Mouse (Mus musculus) midbrain, embryonic 14.5 days (tissue): ENCODE results near the gene Scn3b. TPM values are rescaled to one million over a fixed set of nuclear protein-coding genes. Genes with fewer than 3 reads are reported as not detected.

Experiments
- ATAC-seq: fragments of 200-750 bp; cut with Nextera tagmentation; 2 replicates; pipeline ENCODE4 v1.8.0; 2017; ENCODE audit warnings: moderate number of reproducible peaks, moderate library complexity; ENCODE audit not compliant: low FRiP score, low TSS enrichment
- DNase-seq: peaks from one replicate; pipeline ENCODE4 v3.0.0-alpha.2; 2015
- H3K27ac ChIP-seq: fragments of 300-500 bp; sonication (generic); replicated peaks from 2 replicates; pipeline ENCODE4 v1.5.1; 2014; ENCODE audit warnings: mild to moderate bottlenecking, low read depth, low read length, moderate library complexity
- H3K27me3 ChIP-seq: fragments of 300-500 bp; sonication (generic); 2 replicates; pipeline ENCODE4 v1.6.1; 2014; ENCODE audit warnings: low read length, control low read depth, mixed read lengths; ENCODE audit not compliant: control insufficient read depth, insufficient read depth
- H3K36me3 ChIP-seq: fragments of 300-500 bp; sonication (generic); 2 replicates; pipeline ENCODE4 v1.6.1; 2014; ENCODE audit warnings: low read length, control low read depth; ENCODE audit not compliant: control insufficient read depth, insufficient read depth
- H3K4me1 ChIP-seq: fragments of 300-500 bp; sonication (generic); 2 replicates; pipeline ENCODE4 v1.6.1; 2014; ENCODE audit warnings: mild to moderate bottlenecking, antibody characterized with exemption, low read length, control low read depth; ENCODE audit not compliant: control insufficient read depth, insufficient read depth
- H3K4me2 ChIP-seq: fragments of 300-500 bp; sonication (generic); 2 replicates; pipeline ENCODE4 v1.6.1; 2014; ENCODE audit warnings: mild to moderate bottlenecking, low read length, moderate library complexity
- H3K4me3 ChIP-seq: fragments of 300-500 bp; sonication (generic); replicated peaks from 2 replicates; pipeline ENCODE4 v1.5.1; 2014; ENCODE audit warnings: low read depth, low read length
- H3K9ac ChIP-seq: fragments of 300-500 bp; sonication (generic); replicated peaks from 2 replicates; pipeline ENCODE4 v1.6.1; 2014; ENCODE audit warnings: mild to moderate bottlenecking, low read length, moderate library complexity
- H3K9me3 ChIP-seq: fragments of 300-500 bp; sonication (generic); 2 replicates; pipeline ENCODE4 v1.6.1; 2016; ENCODE audit warnings: low read length, control low read depth, mixed read lengths; ENCODE audit not compliant: control insufficient read depth
- WGBS: fragments of 180-500 bp; shearing (Covaris S2); extraction: QIAGEN DNeasy Blood & Tissue Kit; methylation state at CpG from one replicate; pipeline ENCODE4 v1.1.7; 2014; 5-methylcytosine and 5-hydroxymethylcytosine counted together
- polyA plus RNA-seq: library from polyadenylated mRNA; unstranded; fragments of >200 nt; fragmentation: Nextera tagmentation; extraction: Ambion mirVana; gene quantifications from 2 replicates; pipeline ENCODE4 v1.2.1, GENCODE M21; 2014

The Scn3b gene
- polyA plus RNA-seq, 1 experiment from 2014 or later = 154 TPM

GRCm38 (mm10) chr9:40239749-40240148 lies 29.3 kb upstream of the Scn3b start:
- Histone ChIP-seq H3K9ac (no peak overlapping the region), H3K36me3 (no peaks in the 10 kb centered on the region), H3K4me3 (no peak overlapping the region), H3K4me1 (peaks cover 10% of the 10 kb centered on the region; the same call in 1 of the 2 replicates), H3K27ac (no peak overlapping the region), H3K27me3 (no peaks in the 10 kb centered on the region), H3K4me2 (no peak overlapping the region), H3K9me3 (no peaks in the 10 kb centered on the region)
- WGBS = 15% methylated on average over 4 of the region's 4 CpGs
- ATAC-seq = no peak
- no peak for DNase-seq

- no peak overlapping the region for H3K4me3 ChIP-seq
- no peaks in the 10 kb centered on the region for H3K36me3 ChIP-seq
- H3K9ac ChIP-seq = no peak overlapping the region
- H3K27me3 ChIP-seq = no peaks in the 10 kb centered on the region
- ATAC-seq (no peak), DNase-seq (no peak)
- peaks cover 10% of the 10 kb centered on the region; the same call in 1 of the 2 replicates for H3K4me1 ChIP-seq
- 29% methylated on average over 5 of the region's 5 CpGs for WGBS
- no peaks in the 10 kb centered on the region for H3K9me3 ChIP-seq
- peak overlapping the region; percentile 78; the same call in 1 of the 2 replicates for H3K4me2 ChIP-seq
- H3K27ac ChIP-seq = 0 out of 2 replicates have a peak overlapping the region, but pooled peaks have one; percentile 5
Measured at GRCm38 (mm10) chr9:40240311-40240710, 28.7 kb upstream of the Scn3b start.

- Histone ChIP-seq H3K36me3 (no peaks in the 10 kb centered on the region), H3K4me1 (peaks cover 10% of the 10 kb centered on the region; the same call in 1 of the 2 replicates), H3K4me2 (peak overlapping the region; percentile 78), H3K9me3 (no peaks in the 10 kb centered on the region), H3K27me3 (no peaks in the 10 kb centered on the region), H3K4me3 (peak overlapping the region; percentile 39), H3K27ac (peak overlapping the region; percentile 93), H3K9ac (peak overlapping the region; percentile 70)
- peak; percentile 85 for DNase-seq
- 1% methylated on average over 15 of the region's 15 CpGs for WGBS
- ATAC-seq = peak; percentile 76
Measured at GRCm38 (mm10) chr9:40241223-40241801, 27.7 kb upstream of the Scn3b start.

- no peaks in the 10 kb centered on the region for H3K36me3 ChIP-seq
Measured at GRCm38 (mm10) chr9:40241951-40242888, 26.8 kb upstream of the Scn3b start.

GRCm38 (mm10) chr9:40245466-40245865 lies 23.6 kb upstream of the Scn3b start:
- no peak overlapping the region for H3K4me2 ChIP-seq
- H3K9ac ChIP-seq = no peak overlapping the region
- 0 out of 2 replicates have a peak, but pooled peaks cover 4% of the 10 kb centered on the region for H3K9me3 ChIP-seq
- DNase-seq = no peak
- peaks cover 10% of the 10 kb centered on the region; the same call in 1 of the 2 replicates for H3K4me1 ChIP-seq
- peak overlapping the region; percentile 70 for H3K27ac ChIP-seq
- WGBS = 82% methylated on average over 9 of the region's 9 CpGs
- ATAC-seq = no peak
- no peaks in the 10 kb centered on the region for H3K36me3 ChIP-seq
- H3K4me3 ChIP-seq = no peak overlapping the region
- H3K27me3 ChIP-seq = no peaks in the 10 kb centered on the region

More at GRCm38 (mm10) chr9:40241951-40242888, 26.8 kb upstream of the Scn3b start:
- ATAC-seq (peak; percentile 81), DNase-seq (peak; percentile 90)
- Histone ChIP-seq H3K9me3 (no peaks in the 10 kb centered on the region), H3K4me1 (peaks cover 10% of the 10 kb centered on the region; the same call in 1 of the 2 replicates), H3K4me2 (peak overlapping the region; percentile 78), H3K4me3 (peak overlapping the region; percentile 39), H3K27ac (peak overlapping the region; percentile 93), H3K9ac (peak overlapping the region; percentile 70), H3K27me3 (no peaks in the 10 kb centered on the region)
- 51% methylated on average over 13 of the region's 13 CpGs for WGBS

- DNase-seq (peak; percentile 48), ATAC-seq (no peak)
- WGBS = 60% methylated on average over 7 of the region's 7 CpGs
- H3K4me3 ChIP-seq = no peak overlapping the region
- H3K9ac ChIP-seq = no peak overlapping the region
- H3K9me3 ChIP-seq = 0 out of 2 replicates have a peak, but pooled peaks cover 4% of the 10 kb centered on the region
- H3K4me1 ChIP-seq = peaks cover 8% of the 10 kb centered on the region; the same call in 1 of the 2 replicates
- H3K27me3 ChIP-seq = no peaks in the 10 kb centered on the region
- H3K4me2 ChIP-seq = no peak overlapping the region
- 0 out of 2 replicates have a peak overlapping the region, but pooled peaks have one; percentile 52 for H3K27ac ChIP-seq
- H3K36me3 ChIP-seq = no peaks in the 10 kb centered on the region
Measured at GRCm38 (mm10) chr9:40245974-40246665, 22.9 kb upstream of the Scn3b start.

GRCm38 (mm10) chr9:40246702-40247101 lies 22.3 kb upstream of the Scn3b start:
- WGBS = 47% methylated on average over 6 of the region's 6 CpGs
- Histone ChIP-seq H3K36me3 (no peaks in the 10 kb centered on the region), H3K4me1 (peaks cover 5% of the 10 kb centered on the region; the same call in 1 of the 2 replicates), H3K27me3 (no peaks in the 10 kb centered on the region), H3K9me3 (0 out of 2 replicates have a peak, but pooled peaks cover 4% of the 10 kb centered on the region), H3K27ac (no peak overlapping the region; the same call in 1 of the 2 replicates), H3K4me2 (no peak overlapping the region), H3K4me3 (no peak overlapping the region), H3K9ac (no peak overlapping the region)
- DNase-seq = no peak
- ATAC-seq = no peak

GRCm38 (mm10) chr9:40249106-40249505 lies 19.9 kb upstream of the Scn3b start:
- no peaks in the 10 kb centered on the region for H3K4me1 ChIP-seq
- no peak for DNase-seq
- H3K27me3 ChIP-seq = no peaks in the 10 kb centered on the region
- no peak overlapping the region for H3K4me3 ChIP-seq
- 0 out of 2 replicates have a peak, but pooled peaks cover 4% of the 10 kb centered on the region for H3K9me3 ChIP-seq
- no peak overlapping the region for H3K27ac ChIP-seq
- H3K36me3 ChIP-seq = no peaks in the 10 kb centered on the region
- no peak overlapping the region for H3K9ac ChIP-seq
- WGBS = 81% methylated on average over 1 of the region's 1 CpGs
- ATAC-seq = no peak
- H3K4me2 ChIP-seq = no peak overlapping the region
